Mouse (Mus musculus) kidney, postnatal 0 days (tissue): ENCODE results near the gene Hbp1. TPM values are rescaled to one million over a fixed set of nuclear protein-coding genes. Genes with fewer than 3 reads are reported as not detected.

ENCODE experiments used
- ATAC-seq: fragments of 200-750 bp; cut with Nextera tagmentation; replicated peaks from 2 replicates; pipeline ENCODE4 v1.8.0; 2017; ENCODE audit warnings: low read depth, moderate number of reproducible peaks, moderate TSS enrichment, moderate library complexity; ENCODE audit not compliant: low FRiP score
- DNase-seq: peaks from one replicate; pipeline ENCODE4 v3.0.0-alpha.2; 2016; ENCODE audit warnings: low spot score
- H3K27ac ChIP-seq: fragments of 300-500 bp; sonication (generic); 2 replicates; pipeline ENCODE4 v1.5.1; 2014; ENCODE audit warnings: mild to moderate bottlenecking
- H3K27me3 ChIP-seq: fragments of 300-500 bp; sonication (generic); 2 replicates; pipeline ENCODE4 v1.6.1; 2014; ENCODE audit warnings: low read length, mixed read lengths; ENCODE audit not compliant: insufficient read depth
- H3K36me3 ChIP-seq: fragments of 300-500 bp; sonication (generic); 2 replicates; pipeline ENCODE4 v1.6.1; 2014; ENCODE audit warnings: low read length, mixed read lengths; ENCODE audit not compliant: insufficient read depth
- H3K4me1 ChIP-seq: fragments of 300-500 bp; sonication (generic); replicated peaks from 2 replicates; pipeline ENCODE4 v1.6.1; 2014; ENCODE audit warnings: antibody characterized with exemption, low read length, mixed read lengths; ENCODE audit not compliant: insufficient read depth
- H3K4me2 ChIP-seq: fragments of 300-500 bp; sonication (generic); 2 replicates; pipeline ENCODE4 v1.6.1; 2014; ENCODE audit warnings: mild to moderate bottlenecking, low read length, moderate library complexity, mixed read lengths
- H3K4me3 ChIP-seq: fragments of 300-500 bp; sonication (generic); replicated peaks from 2 replicates; pipeline ENCODE4 v1.5.1; 2014; ENCODE audit warnings: low read depth, low read length
- H3K9ac ChIP-seq: fragments of 300-500 bp; sonication (generic); 2 replicates; pipeline ENCODE4 v1.6.1; 2014; ENCODE audit warnings: low read depth, low read length
- H3K9me3 ChIP-seq: fragments of 300-500 bp; sonication (generic); replicated peaks from 2 replicates; pipeline ENCODE4 v1.6.1; 2016; ENCODE audit warnings: low read length, inconsistent platforms, mixed read lengths
- CTCF ChIP-seq: IDR thresholded peaks from 2 replicates; pipeline ENCODE4 v1.5.1; 2016; ENCODE audit warnings: antibody characterized with exemption, low read depth, mild to moderate bottlenecking, moderate library complexity
- WGBS: fragments of 180-500 bp; shearing (Covaris S2); extraction: QIAGEN DNeasy Blood & Tissue Kit; methylation state at CpG from one replicate; pipeline ENCODE4 v1.1.7; 2014; 5-methylcytosine and 5-hydroxymethylcytosine counted together
- polyA plus RNA-seq: library from polyadenylated mRNA; unstranded; fragments of >200 nt; fragmentation: Nextera tagmentation; extraction: Ambion mirVana; gene quantifications from 2 replicates; pipeline ENCODE4 v1.2.1, GENCODE M21; 2015

Hbp1 gene
- polyA plus RNA-seq, 1 experiment from 2014 or later = 119 TPM

- DNase-seq = no peak
- H3K27ac ChIP-seq = no peak overlapping the region
- H3K9me3 ChIP-seq = no peaks in the 10 kb centered on the region
- ATAC-seq = no peak
- H3K36me3 ChIP-seq = peaks cover 40% of the 10 kb centered on the region
- no peak overlapping the region for H3K9ac ChIP-seq
- no peak overlapping the region for H3K4me2 ChIP-seq
- H3K4me1 ChIP-seq = no peaks in the 10 kb centered on the region
- no peaks in the 10 kb centered on the region for H3K27me3 ChIP-seq
- H3K4me3 ChIP-seq = no peak overlapping the region
- no peak for TF ChIP-seq CTCF
- WGBS = 92% methylated on average over 3 of the region's 3 CpGs
Observed at GRCm38 (mm10) chr12:31937613-31938012, 12.7 kb downstream of the Hbp1 start.

DNA sequence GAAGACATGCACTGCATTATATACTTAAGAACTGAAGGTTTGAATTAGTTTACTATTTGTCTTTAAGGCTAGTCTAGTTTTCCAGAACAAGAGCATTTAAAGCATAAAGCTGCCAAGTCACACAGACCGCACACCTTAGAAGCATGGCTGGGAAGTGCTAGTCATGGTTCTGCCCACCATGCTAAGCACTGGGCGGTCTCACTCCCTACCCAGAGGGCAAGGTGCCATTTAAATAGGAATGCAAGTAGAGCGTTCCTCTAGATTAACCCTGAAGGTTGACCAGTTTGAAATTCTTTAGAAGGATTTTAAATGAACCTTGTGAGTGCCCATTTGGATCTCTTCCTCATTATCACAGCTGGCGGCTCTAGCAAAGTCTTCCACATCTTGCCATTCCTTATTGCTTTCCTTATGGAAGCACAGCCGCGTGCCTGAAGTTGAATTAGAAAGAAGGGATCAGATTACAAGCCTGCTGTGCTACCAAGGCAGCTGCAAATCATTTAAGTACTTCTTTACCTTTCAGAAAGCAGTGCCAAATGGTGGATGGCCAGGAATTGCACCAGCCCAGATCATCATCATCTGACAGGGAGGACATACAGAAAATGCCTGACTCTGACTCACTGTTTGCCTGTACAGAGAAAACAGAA lies 13.6 kb downstream of the Hbp1 start:
- Histone ChIP-seq H3K4me3 (no peak overlapping the region), H3K27ac (no peak overlapping the region), H3K4me1 (no peaks in the 10 kb centered on the region), H3K36me3 (peaks cover 38% of the 10 kb centered on the region), H3K9me3 (no peaks in the 10 kb centered on the region), H3K4me2 (no peak overlapping the region), H3K9ac (no peak overlapping the region), H3K27me3 (no peaks in the 10 kb centered on the region)
- TF ChIP-seq CTCF = no peak
- 38% methylated on average over 6 of the region's 6 CpGs for WGBS
- no peak for ATAC-seq
- no peak for DNase-seq

GRCm38 (mm10) chr12:31931818-31932217 lies 18.5 kb downstream of the Hbp1 start:
- ATAC-seq (no peak), DNase-seq (no peak)
- Histone ChIP-seq H3K36me3 (peaks cover 32% of the 10 kb centered on the region), H3K9me3 (no peaks in the 10 kb centered on the region), H3K4me1 (no peaks in the 10 kb centered on the region), H3K27ac (no peak overlapping the region), H3K4me3 (no peak overlapping the region), H3K9ac (no peak overlapping the region), H3K4me2 (no peak overlapping the region), H3K27me3 (no peaks in the 10 kb centered on the region)
- TF ChIP-seq CTCF = peak; percentile 38
- WGBS = 98% methylated on average over 3 of the region's 3 CpGs

DNA sequence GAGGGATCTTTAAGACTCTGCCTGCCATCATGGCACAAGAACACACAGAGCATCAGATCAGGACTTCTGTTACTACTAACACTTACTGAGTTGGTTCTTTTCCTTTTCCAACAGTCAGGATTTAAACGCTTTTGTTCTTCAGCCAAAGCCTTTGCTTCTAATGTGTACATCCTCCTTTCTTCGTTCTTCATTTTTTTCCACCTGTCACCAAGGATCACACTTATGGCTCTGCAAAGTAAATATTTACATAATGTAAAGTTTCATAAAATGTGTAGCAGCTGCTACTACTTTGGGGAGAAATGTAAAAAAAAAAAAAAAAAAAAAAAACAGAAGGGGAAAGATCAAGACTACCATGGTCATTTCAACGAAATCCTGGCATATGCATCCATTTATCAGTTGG lies 21.8 kb downstream of the Hbp1 start:
- Histone ChIP-seq H3K4me3 (no peak overlapping the region), H3K9me3 (no peaks in the 10 kb centered on the region), H3K4me1 (no peaks in the 10 kb centered on the region), H3K4me2 (no peak overlapping the region), H3K36me3 (peaks cover 37% of the 10 kb centered on the region), H3K9ac (no peak overlapping the region), H3K27ac (no peak overlapping the region), H3K27me3 (no peaks in the 10 kb centered on the region)
- TF ChIP-seq CTCF = no peak
- DNase-seq (no peak), ATAC-seq (no peak)
- 66% methylated on average over 3 of the region's 3 CpGs for WGBS

DNA sequence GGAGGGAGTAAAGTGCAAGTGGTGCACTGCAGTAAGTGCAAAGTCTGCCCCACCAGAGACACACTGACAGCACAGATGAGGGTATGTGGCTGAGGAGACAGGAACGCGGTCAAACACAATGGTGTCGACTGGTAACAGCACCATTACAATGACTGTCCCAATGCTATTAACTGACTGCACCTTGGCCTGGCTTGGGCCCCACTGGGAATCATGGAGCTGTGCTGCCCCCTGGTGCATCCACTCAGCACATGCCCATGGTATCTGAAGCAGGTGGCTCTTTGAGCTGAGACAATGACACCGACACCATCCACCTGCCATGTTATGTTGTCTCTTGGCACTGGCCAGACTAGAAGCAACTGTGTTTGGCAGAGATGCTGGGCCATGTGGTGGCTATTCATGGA lies 23.7 kb downstream of the Hbp1 start:
- Histone ChIP-seq H3K4me1 (no peaks in the 10 kb centered on the region), H3K36me3 (peaks cover 34% of the 10 kb centered on the region), H3K27me3 (no peaks in the 10 kb centered on the region), H3K9me3 (no peaks in the 10 kb centered on the region), H3K4me2 (no peak overlapping the region), H3K27ac (no peak overlapping the region), H3K4me3 (no peak overlapping the region), H3K9ac (no peak overlapping the region)
- 55% methylated on average over 4 of the region's 4 CpGs for WGBS
- ATAC-seq = peak; percentile 90
- peak; percentile 70 for DNase-seq
- peak; percentile 81 for TF ChIP-seq CTCF

DNA sequence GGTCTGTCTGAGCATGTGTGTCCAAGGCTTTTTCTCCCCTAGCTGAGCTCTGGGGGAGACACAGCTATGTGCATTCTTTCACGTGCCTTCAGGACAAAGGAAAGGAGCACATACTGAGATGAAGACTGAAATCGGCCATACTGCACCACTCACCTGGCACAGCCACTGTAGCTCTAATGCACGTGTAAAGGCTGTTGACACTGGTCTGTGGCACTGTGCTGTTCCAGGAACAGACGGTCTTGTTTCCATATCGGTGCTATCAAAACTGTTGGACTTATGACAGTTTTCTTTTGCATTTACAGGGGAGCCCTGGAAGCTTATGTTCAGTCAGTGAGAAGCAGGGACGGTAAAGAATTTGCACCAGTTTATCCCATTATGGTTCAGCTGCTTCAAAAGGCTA lies 25.0 kb downstream of the Hbp1 start:
- Histone ChIP-seq H3K9ac (no peak overlapping the region), H3K9me3 (no peaks in the 10 kb centered on the region), H3K4me3 (no peak overlapping the region), H3K4me2 (no peak overlapping the region), H3K36me3 (peaks cover 24% of the 10 kb centered on the region), H3K27me3 (no peaks in the 10 kb centered on the region), H3K4me1 (no peaks in the 10 kb centered on the region), H3K27ac (no peak overlapping the region)
- 93% methylated on average over 6 of the region's 6 CpGs for WGBS
- ATAC-seq (no peak), DNase-seq (no peak)
- TF ChIP-seq CTCF = no peak

- no peak for ATAC-seq
Observed at GRCm38 (mm10) chr12:31924135-31924534, 26.2 kb downstream of the Hbp1 start.

More at GRCm38 (mm10) chr12:31924135-31924534, 26.2 kb downstream of the Hbp1 start:
- TF ChIP-seq CTCF = no peak
- WGBS = 92% methylated on average over 3 of the region's 3 CpGs
- Histone ChIP-seq H3K27me3 (no peaks in the 10 kb centered on the region), H3K4me1 (no peaks in the 10 kb centered on the region), H3K27ac (no peak overlapping the region), H3K9me3 (no peaks in the 10 kb centered on the region), H3K36me3 (peaks cover 24% of the 10 kb centered on the region), H3K4me3 (no peak overlapping the region), H3K4me2 (no peak overlapping the region), H3K9ac (no peak overlapping the region)
- no peak for DNase-seq
